Mouse (Mus musculus): ENCODE data around the gene Reep1.

Reep1 gene

DNA sequence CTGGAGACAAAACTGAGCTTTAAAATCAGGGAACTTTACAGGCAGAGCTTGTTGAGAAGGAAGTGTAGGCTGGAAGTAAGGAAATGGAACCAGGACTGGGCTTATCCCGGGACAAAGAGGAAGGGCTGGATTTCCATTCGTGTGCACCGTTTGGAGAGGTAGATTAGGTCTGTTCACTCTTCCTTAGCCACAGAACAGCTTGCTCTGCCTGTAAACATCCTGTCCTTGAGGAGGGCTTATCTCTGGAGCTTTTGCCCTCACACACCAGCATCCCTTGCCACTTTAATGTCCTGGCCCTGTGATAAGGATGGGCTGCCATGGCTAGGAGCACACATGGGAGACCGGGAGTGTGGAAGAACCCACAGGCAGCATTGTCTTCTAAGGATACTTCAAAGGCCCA, 60.4 kb downstream of the Reep1 start:
- POLR2A ChIA-PET: no interaction called here
- CTCF ChIA-PET: interaction anchor here in 1 of 4 experiments (0.7 kb wide), 1 partner anchor 1158 kb away, joined by 3 read pairs; no protein-coding TSS in a partner anchor

DNA sequence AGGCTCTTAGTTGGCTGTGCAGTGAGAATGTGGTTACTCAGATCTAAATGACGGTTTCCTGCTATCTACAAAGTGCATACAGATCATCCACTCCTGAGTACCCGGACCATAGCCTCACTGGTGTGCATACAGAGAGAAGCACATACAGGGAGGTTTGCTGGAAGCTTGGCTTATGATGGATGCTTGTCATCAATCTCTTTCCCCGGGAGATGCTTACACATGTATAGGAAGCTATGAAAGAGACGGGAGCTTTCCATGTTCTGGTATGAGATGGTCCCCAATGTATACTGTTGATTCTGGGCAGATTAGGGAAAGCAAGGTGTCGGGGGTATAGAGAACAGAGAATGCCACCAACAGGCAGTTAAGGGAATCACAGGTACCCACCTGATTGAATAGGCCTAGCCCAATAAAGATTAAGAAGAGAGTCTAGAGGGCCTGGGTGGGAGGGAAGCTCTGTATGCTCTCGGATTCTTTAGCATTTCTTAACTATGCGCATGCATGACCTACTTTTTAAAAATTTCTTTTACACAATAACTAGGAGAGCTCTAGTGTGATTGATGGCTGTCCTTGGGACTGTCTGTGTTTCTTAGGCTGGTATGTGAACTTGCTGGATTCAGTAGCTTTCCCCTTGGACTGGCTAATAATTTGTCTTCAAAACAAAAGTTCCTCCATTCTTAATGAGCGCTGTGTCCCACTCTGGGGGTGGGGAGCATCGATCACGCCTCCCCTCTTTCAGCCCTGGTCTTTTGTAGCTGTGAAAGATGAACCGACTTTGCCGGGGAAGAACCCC, 62.7 kb downstream of the Reep1 start:
- POLR2A ChIA-PET: interaction anchor here in 3 of 4 experiments (0.7 to 1.5 kb wide), 7 partner anchors 8 to 161 kb away, joined by 3 to 5 read pairs (median 4); partner anchors contain the start of gene Reep1 (in 1 of the 3)
- CTCF ChIA-PET: interaction anchor here (0.6 to 1.8 kb wide), 22 partner anchors 9 to 1405 kb away, joined by 3 to 8 read pairs (median 3); partner anchors contain the start of gene Kdm3a (in 1 of the 4)

DNA sequence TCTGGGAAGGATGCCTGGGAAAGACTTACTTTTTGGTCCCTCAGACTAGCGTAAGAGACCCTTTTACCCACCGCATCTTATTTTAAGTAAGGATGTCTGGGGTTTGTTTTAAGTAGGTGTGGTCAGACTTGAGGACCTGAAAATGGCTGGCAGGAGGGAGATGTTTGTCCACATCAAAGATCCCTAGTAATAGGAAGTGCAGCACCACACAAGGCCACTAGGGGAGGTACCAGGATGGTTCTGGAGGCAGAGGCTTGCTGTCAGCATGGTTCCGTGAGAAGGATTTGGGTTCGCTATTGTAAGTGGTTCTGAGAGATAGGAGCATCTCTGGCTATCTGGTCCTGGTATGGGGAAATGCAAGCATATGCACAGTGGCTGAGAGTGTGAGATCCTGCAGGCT, 63.5 kb downstream of the Reep1 start:
- POLR2A ChIA-PET: interaction anchor here in 3 of 4 experiments (1.0 to 1.5 kb wide), 8 partner anchors 9 to 162 kb away, joined by 3 to 6 read pairs (median 4); partner anchors contain the start of genes Kdm3a (in 1 of the 3) and Reep1 (in 1 of the 3)
- CTCF ChIA-PET: interaction anchor here (0.6 to 1.8 kb wide), 20 partner anchors 9 to 1404 kb away, joined by 3 to 8 read pairs (median 3); partner anchors contain the start of gene Kdm3a (in 1 of the 4)

DNA sequence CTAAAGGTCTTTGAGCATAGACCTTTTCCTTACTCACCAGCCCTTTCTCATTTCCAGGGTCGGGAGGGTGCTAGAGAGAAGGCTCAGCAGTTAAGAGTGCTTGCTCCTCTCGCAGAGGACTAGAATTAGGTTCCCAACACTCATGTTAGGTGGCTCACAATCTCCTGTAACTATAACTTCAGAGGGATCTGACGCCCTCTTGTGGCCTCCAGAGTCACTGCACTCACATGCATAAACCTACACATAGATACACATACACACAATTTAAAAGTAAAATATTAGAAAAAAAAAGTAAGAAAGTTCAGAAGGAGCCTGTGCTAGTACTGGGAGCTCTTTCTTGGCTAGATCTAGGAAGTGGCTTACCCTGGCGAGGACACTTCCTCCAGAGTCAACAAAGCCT, 63.9 kb downstream of the Reep1 start:
- ChIA-PET CTCF (interaction anchor here in 3 of 4 experiments (0.6 to 1.8 kb wide), 14 partner anchors 9 to 470 kb away, joined by 3 to 8 read pairs (median 3); partner anchors contain the start of gene Kdm3a (in 1 of the 3)), POLR2A (interaction anchor here in 3 of 4 experiments (1.0 to 1.5 kb wide), 6 partner anchors 9 to 139 kb away, joined by 3 to 6 read pairs (median 4); partner anchors contain the start of genes Kdm3a (in 1 of the 3) and Reep1 (in 1 of the 3))

DNA sequence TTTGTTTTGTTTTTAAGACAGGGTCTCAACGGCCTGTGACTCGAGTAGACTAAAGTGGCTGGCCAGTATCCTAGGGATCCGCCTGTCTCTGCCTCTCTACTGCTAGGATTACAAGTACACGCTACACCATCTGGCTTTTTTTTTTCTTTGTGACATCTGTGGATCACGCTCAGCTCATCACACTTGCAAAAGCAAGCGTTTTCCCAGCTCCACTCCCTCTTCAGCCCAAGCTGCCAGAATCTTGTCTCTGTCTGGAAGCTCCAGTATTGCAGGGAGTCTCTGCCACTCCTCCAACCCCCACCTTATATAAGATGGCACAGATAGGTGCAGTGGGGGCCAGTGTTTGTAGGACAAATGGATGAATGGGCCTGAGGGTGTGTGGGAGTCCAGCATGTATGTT, 64.8 kb downstream of the Reep1 start:
- POLR2A ChIA-PET: interaction anchor here in 1 of 4 experiments (1.4 to 1.5 kb wide), 2 partner anchors 20 to 139 kb away, joined by 3 to 6 read pairs; partner anchors contain the start of gene Kdm3a

DNA sequence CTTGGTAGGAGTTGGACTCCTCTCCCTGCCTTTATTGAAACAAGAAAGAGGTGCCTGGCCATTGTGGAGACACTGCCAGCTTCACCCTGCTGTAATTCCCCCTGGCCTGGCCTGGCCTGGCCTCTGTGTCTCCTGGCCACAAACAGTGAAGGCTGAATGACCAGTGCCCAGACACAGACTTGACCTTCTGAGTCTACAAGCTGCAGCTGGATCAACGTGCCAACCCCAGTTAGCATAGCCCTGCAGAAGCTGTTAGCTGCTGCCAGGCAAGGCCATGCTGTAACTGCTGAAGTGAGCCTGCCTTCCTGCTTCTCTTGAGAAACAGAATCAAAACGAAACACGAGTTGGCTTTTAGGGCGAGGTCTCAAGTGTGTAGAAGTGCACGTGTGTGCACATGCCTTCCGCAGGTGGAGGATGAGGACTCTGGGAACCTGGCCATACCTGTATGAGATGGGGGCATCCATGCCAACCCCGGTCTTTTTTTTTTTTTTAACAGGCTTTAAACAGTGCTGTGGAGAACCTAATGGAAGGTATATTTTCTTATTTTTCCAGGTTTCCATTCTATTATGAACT, 65.4 kb downstream of the Reep1 start:
- POLR2A ChIA-PET: no interaction called here

More for the DNA sequence above, 64.8 kb downstream of the Reep1 start:
- CTCF ChIA-PET: interaction anchor here in 3 of 4 experiments (0.8 to 1.0 kb wide), 3 partner anchors 93 to 473 kb away, joined by 3 to 4 read pairs (median 3); no protein-coding TSS in a partner anchor

DNA sequence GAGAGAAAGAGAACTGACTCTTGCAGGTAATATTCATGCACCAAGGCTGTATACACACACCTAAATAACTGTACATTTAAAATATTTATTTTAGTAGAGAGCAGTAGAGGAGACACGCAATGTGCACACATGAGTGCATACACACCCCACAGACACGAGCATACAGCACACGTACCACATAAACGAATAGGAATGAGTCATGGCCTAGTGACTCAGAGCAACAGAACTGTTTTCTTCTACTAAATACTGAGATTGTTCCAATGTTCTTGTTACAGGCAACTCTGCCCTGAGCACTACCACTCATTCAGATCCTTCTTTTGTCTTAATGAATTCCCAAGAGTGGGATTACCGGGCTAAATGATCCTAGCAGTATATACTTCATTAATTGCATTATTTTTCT, 70.7 kb downstream of the Reep1 start:
- CTCF ChIA-PET: no interaction called here
- POLR2A ChIA-PET: interaction anchor here in 3 of 4 experiments (0.5 to 1.5 kb wide), 4 partner anchors 8 to 233 kb away, joined by 3 read pairs; partner anchors contain the start of gene Kdm3a (in 1 of the 3)

More for the DNA sequence above, 65.4 kb downstream of the Reep1 start:
- CTCF ChIA-PET: interaction anchor here in 2 of 4 experiments (0.8 kb wide), 2 partner anchors 94 to 474 kb away, joined by 3 to 4 read pairs; no protein-coding TSS in a partner anchor

DNA sequence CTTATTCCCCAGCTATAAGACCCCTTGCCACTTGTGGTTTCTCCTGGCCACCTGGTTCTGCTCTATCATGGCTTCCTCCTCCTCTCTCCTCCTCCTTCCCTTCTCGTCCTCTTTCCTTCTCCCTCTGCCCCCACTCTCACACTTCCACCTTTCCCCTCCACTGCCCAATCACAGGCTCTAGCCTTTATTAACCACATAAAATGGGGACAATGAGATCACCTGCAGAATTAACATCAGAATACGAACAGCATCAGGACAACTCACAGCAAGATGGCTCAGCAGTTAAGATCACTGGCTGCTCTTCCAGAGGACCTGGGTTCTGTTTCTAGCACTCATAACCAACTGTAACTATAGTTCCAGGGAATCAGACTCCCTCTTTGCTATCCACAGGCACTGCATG, 72.5 kb downstream of the Reep1 start:
- POLR2A ChIA-PET: interaction anchor here in 1 of 4 experiments (0.5 kb wide), 1 partner anchor 535 kb away, joined by 3 read pairs; no protein-coding TSS in a partner anchor
- CTCF ChIA-PET: interaction anchor here in 3 of 4 experiments (0.7 to 1.5 kb wide), 4 partner anchors 9 to 95 kb away, joined by 3 to 8 read pairs (median 3); no protein-coding TSS in a partner anchor

DNA sequence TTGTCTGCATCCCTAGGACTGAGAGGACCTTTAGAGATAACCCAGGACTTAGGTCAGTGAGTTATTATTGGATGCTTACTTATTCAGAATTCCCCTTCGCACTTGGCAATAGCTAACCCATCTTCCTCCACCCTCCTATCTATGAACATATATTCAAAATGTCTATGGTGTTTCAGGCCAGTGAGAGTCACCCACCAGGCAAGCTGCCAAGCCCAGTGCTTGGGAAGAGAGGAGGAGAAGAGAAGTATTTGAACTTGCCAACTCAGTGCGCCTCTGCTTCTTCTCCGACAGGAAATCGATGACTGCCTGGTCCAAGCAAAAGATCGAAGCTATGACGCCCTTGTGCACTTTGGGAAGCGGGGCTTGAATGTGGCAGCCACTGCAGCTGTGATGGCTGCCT, 73.1 kb downstream of the Reep1 start:
- ChIA-PET CTCF (interaction anchor here in 3 of 4 experiments (0.7 to 1.5 kb wide), 4 partner anchors 10 to 96 kb away, joined by 3 to 8 read pairs (median 3); no protein-coding TSS in a partner anchor), POLR2A (interaction anchor here in 1 of 4 experiments (0.5 kb wide), 1 partner anchor 883 kb away, joined by 3 read pairs; no protein-coding TSS in a partner anchor)

DNA sequence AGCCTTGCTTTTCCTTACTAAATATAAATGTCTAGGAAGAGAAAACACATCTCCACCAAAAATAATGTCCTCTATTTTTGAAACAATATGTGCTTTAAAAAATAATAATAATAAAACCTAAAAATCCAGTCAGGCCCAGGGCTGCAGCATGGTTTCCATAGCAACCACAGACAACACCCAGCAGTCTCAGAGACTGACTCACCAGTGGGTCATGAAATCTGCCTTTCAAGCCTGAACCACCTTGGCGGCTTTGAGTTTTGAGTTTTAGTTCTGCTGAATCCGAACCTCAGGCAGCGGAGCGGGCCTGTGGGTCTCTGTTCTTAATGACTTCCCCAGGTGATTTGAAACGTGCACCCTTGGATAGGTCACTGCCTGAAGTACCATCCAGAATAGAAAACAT, 75.8 kb downstream of the Reep1 start:
- ChIA-PET CTCF (interaction anchor here in 1 of 4 experiments (0.5 to 0.7 kb wide), 2 partner anchors 183 to 816 kb away, joined by 3 read pairs; no protein-coding TSS in a partner anchor), POLR2A (interaction anchor here in 2 of 4 experiments (0.5 to 0.6 kb wide), 2 partner anchors 39 to 48 kb away, joined by 4 to 6 read pairs; partner anchors contain the start of gene Immt (in 1 of the 2))

DNA sequence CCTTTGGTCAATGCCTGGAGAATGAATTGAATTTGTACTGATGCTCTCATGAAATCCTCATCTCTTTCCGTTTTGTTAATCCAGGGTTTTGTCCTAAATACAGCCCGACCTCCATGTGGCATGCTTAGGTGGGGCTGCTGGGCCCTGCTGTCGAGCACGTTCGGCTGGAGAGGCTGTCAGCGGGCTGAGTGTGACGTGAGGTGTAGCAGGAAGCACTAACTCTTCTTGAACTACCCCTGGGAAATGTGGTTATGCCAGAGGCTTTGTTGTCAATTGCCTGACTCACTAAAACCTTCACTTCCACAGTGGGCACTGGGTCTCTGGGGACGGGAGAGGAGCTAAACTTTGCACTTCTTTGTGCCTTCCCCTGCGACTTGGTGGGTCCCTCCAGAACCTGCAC, 81.0 kb downstream of the Reep1 start:
- ChIA-PET CTCF (no interaction called here), POLR2A (no interaction called here)

DNA sequence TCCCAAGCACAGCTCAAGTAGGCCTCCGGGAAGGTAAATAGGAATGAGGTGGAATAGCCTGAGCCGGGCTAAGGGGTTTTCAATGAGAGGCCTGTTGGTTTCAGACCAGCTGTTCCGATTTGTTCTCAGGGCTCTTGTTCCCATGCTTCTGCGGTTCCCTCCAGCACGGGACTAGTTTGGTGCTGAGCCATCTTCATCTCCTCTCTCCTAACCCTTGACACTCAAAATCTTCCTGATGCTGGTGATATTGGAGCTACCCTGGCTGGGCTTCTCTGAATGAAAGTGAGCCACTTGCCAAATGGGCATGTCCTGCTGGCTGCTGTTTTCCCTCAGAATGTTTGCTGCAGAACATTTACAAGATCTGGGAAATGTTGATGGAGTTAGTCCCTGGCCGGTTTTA, 84.4 kb downstream of the Reep1 start:
- CTCF ChIA-PET: no interaction called here
- POLR2A ChIA-PET: interaction anchor here in 2 of 4 experiments (0.6 kb wide), 2 partner anchors 37 to 126 kb away, joined by 4 to 7 read pairs; no protein-coding TSS in a partner anchor

DNA sequence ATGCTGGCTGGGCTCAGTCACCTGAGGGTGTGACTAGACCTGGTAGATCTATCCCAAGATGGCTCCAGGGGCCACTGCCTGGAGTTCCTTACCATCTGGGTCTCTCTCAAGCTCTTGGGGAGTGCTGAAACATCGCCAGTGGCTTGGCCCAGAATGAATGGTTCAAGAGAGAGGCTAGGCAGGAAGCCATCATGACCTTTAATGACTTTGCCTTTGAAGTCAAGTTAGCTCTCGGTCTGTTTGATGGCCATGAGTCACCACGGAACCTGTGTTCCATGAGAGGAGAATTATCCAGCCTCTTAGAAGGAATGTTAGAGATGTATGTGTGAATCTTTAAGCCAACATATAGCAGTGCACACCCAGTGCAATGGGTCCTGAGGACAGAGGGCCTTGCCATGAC, 92.0 kb downstream of the Reep1 start:
- ChIA-PET CTCF (interaction anchor here in 1 of 4 experiments (0.6 kb wide), 2 partner anchors 9 to 35 kb away, joined by 3 read pairs; no protein-coding TSS in a partner anchor), POLR2A (interaction anchor here in 2 of 4 experiments (1.2 to 1.3 kb wide), 2 partner anchors 24 to 168 kb away, joined by 3 read pairs; no protein-coding TSS in a partner anchor)

DNA sequence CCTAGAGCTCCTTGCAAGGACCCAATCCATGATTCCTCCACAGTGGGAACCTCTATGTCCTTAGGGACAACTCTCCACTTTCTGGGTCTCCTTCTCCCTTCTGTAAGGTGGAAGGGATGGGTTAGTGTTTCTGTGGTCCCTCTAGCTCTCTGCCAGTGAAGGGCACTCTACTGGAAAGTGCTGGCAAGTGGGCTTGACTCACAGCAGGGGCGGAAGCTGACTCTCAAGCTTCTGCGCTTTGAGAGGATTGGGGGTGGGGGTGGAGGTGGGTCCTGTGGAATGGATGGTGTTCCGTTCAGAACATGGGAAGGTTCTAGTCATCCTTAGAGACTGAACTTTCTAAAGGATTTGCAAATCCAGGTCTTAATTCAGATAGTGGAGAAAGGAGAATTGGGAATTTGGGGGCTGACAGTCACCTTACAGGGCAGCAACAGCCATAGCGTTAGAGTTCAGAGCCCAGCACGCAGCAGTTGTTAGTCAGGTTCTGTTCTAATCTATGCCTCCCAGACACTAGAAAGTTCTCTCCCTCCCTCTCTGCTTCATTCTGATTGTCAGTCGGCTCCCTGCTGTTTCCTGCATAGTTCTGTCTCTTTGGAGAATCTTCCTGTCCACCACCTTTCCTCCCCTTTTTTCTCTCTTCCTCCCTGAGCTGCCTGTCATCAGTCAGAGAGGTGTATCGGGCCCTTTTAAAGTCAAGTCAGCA, 93.8 kb downstream of the Reep1 start:
- ChIA-PET CTCF (interaction anchor here (0.6 to 1.2 kb wide), 5 partner anchors 14 to 770 kb away, joined by 3 to 4 read pairs (median 3); no protein-coding TSS in a partner anchor), POLR2A (interaction anchor here in 3 of 4 experiments (0.6 to 2.0 kb wide), 5 partner anchors 8 to 508 kb away, joined by 3 to 6 read pairs (median 3); no protein-coding TSS in a partner anchor)

DNA sequence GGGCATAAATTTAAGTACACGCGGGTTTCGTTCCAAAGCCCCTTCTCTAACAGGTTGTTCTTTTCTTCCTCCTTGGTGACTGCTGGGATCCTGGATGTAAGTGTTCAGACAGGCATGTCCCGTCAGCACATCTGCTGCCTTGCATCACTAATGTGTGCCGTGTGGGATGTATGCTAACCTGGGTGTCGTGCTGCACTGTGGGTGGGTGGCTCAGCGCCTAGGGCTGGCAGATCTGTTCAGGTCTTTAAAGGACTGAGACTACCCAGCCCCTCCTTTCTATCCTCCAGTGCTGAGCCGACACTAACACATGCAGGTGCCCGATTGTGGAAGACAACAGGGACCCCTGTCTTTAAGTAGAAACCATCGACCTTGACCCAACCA, 94.3 kb downstream of the Reep1 start:
- POLR2A ChIA-PET: interaction anchor here in 2 of 4 experiments (1.3 to 2.0 kb wide), 2 partner anchors 22 to 508 kb away, joined by 3 to 6 read pairs; no protein-coding TSS in a partner anchor
- CTCF ChIA-PET: interaction anchor here in 1 of 4 experiments (1.2 kb wide), 1 partner anchor 15 kb away, joined by 4 read pairs; no protein-coding TSS in a partner anchor

DNA sequence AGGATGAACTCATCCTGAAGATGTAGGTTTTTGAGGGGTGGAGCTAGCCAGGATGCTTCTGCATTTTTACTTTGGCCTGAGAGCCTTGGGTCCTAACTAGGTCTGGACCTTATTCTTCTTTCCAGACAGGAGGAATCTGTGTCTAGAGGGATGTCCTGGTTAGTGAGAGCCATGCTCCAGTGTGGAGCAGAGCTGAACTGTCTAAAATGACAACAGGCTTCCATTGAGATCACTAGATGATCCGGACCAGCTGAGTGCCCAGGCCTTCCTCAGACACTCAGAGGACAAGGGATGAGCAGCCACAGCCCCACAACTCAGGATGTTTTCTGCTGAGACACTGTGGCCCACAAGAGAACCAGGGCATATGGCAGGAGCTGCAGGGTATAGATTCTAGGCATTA, 96.2 kb downstream of the Reep1 start:
- ChIA-PET POLR2A (interaction anchor here in 2 of 4 experiments (0.7 to 1.4 kb wide), 10 partner anchors 14 to 254 kb away, joined by 3 to 8 read pairs (median 4); partner anchors contain the start of genes Immt (in 2 of the 2) and Kdm3a (in 1 of the 2)), CTCF (interaction anchor here (0.5 to 2.0 kb wide), 40 partner anchors 9 to 659 kb away, joined by 3 to 10 read pairs (median 4); partner anchors contain the start of genes Rmnd5a (in 1 of the 4) and Thnsl2 (in 1 of the 4))

All from embryonic stem cell, embryonic (primary cell).